Mouse (Mus musculus) kidney, adult 18-20 months (tissue): ENCODE measurements at regions not wholly inside any gene's neighbourhood (a gene's known extent, or its start where the extent isn't known, plus 50 kb on each side); places are given as distances from the start of the nearest gene placed in this dataset.

Experiments used
- DNase-seq: peaks from one replicate; pipeline ENCODE4 v3.0.0; 2021

GRCm38 (mm10) chr11:91133753-91134270 lies 443.5 kb downstream of the Kif2b start:
- no peak for DNase-seq

GRCm38 (mm10) chr11:91132771-91133380 lies 444.5 kb downstream of the Kif2b start:
- DNase-seq, result no peak

- no peak for DNase-seq
These were observed 443.8 kb upstream of the Tom1l1 start for GRCm38 (mm10) chr11:91131960-91132359.

DNA sequence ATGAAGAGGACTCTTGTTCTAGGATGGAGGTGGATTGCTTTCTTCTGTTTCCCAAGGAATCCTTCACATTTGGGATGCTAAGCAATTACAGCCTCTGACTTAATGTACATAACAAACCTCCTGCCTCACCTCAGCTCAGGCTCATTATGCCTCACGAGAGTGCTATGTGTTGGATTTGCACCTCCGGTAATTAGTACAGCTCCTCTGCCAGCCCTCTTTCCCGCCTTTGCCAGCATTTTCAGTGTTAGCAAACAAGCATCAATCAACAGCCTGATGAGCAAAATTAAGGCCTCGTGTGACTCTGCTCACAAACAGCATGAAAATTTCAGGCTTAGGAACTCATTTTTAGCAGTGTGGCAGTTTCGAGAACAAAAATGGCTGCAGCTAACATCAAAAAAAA lies 410.0 kb upstream of the Tom1l1 start:
- DNase-seq, result no peak

GRCm38 (mm10) chr11:91097552-91097951 lies 409.4 kb upstream of the Tom1l1 start:
- DNase-seq, result no peak

DNA sequence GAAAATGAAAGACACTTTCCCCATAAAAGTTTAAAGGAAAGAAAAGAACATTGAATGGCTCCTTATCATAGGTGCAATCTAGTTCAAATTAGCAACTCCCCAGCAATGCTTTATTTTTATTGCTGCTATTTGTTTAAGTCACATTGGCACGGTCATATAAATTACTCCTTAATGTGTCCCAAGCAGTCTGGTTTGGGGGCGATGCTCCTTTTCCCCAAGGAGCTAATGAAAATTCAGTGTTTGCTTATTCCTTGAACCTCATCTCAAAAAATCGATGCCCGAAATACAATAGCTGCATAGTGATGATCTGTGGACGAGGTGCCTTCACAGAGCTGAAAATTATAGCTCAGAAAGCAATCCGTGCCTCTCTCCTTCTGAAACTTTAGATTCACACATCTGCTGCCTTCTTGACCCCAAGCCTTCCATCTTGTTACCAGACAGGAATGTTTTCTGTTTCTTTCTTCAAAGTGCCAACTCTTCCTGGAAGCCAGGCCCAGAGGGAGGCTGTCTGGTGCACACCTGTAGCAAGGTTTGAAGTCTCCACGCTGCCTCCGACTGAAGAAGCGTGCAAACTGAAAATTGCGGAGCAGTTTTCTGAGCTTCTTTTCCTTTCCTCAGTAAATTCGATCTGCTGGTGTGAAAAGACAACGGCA lies 408.0 kb upstream of the Tom1l1 start:
- DNase-seq, result no peak

DNA sequence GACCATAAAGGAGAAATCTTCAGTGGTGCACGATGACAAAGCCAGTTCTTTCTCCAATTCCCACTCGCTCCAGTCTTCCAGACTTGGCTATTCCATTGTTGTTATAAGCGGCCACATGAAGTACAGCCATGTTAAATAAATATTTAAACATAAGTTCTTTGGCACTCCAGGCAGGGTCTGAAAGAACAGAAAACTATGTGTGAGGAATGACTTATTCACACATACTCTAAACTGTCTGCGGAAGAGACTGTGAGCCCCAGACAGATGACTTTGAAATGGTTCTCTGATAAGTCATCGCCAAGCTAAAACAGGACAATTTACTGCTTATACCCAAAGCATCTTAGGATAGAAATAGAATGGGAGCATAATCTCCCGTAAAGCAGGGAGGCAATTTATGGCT lies 377.2 kb upstream of the Tom1l1 start:
- DNase-seq, result no peak

- no peak for DNase-seq
These were observed 368.9 kb upstream of the Tom1l1 start for GRCm38 (mm10) chr11:91056966-91057597.

DNA sequence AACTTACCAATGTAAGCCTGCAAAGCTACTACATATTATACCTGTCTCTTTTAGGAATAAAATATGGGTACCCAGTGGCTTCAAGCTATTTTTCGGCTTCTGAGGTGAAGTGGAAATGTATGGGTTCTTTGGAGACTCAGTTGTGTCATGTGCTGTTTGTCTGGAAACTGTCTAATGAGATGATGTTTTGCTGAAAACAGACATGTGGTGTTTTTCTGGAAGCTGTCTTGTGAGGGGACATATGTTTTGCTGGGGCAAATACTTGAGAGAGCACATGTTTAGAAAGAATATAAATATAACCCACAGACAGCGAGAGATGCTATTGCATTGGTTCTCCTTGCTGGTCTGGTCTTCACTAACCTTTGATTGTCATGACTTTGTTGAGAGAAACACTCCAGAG lies 365.2 kb upstream of the Tom1l1 start:
- DNase-seq, result no peak

- DNase-seq, result no peak
These were observed 363.5 kb upstream of the Tom1l1 start for GRCm38 (mm10) chr11:91051646-91052045.

- no peak for DNase-seq
These were observed 353.3 kb upstream of the Tom1l1 start for GRCm38 (mm10) chr11:91041486-91041885.
